Mouse (Mus musculus): ENCODE results near the gene Gm3404. TPM values are rescaled to one million over a fixed set of nuclear protein-coding genes. Genes with fewer than 3 reads are reported as not detected.
"Not testable (repeated sequence)": the region's sequence is repeated elsewhere in the genome, so short reads cannot be mapped to it uniquely, and the experiment has no call there.

The Gm3404 gene
- polyA plus RNA-seq, 1 experiment from 2014 or later: not detected

- not testable (repeated sequence) for H3K4me3 ChIP-seq; H3K27ac ChIP-seq; H3K27me3 ChIP-seq (replicated peaks); H3K4me2 ChIP-seq (replicated peaks); H3K9me3 ChIP-seq; ATAC-seq (ENCODE audit: low FRiP score, low read depth); H3K4me1 ChIP-seq; H3K36me3 ChIP-seq; H3K9ac ChIP-seq
- 69% methylated on average over 6 of the region's 6 CpGs for WGBS
These were observed 46.5 kb downstream of the Gm3404 start for GRCm38 (mm10) chr5:146571830-146572734.

GRCm38 (mm10) chr5:146572735-146573042, 47.1 kb downstream of the Gm3404 start:
- not testable (repeated sequence) for H3K4me1 ChIP-seq; H3K4me2 ChIP-seq (replicated peaks); ATAC-seq (ENCODE audit: low FRiP score, low read depth); H3K36me3 ChIP-seq; H3K9ac ChIP-seq; H3K27me3 ChIP-seq (replicated peaks); H3K4me3 ChIP-seq; H3K9me3 ChIP-seq; H3K27ac ChIP-seq
- 91% methylated on average over 4 of the region's 4 CpGs for WGBS

DNA sequence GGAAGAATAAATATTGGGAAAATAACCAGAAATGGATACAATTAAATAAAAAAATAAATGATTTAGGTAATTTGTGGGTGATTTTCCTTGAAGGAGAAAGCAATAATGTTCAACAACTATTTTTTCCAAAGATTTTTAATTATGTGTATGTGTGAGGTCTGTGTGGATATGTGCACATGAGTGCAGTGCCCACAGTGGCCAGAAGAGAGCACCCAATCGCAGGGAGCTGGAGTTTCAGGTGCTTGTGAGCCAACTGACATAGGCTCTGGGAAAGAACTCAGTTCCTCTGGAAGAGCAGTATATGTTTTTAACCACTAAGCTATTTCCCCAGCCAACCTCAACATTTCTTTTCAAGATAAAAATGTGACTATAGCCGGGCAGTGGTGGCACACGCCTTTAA, 51.1 kb downstream of the Gm3404 start:
- no peak for ATAC-seq (ENCODE audit: low FRiP score, low read depth)
- WGBS: 92% methylated on average over 3 of the region's 3 CpGs
- Histone ChIP-seq H3K4me2 (replicated peaks) (no peak overlapping the region), H3K27me3 (replicated peaks) (no peaks in the 10 kb centered on the region), H3K9ac (no peak overlapping the region), H3K4me1 (no peaks in the 10 kb centered on the region), H3K4me3 (no peak overlapping the region), H3K36me3 (no peaks in the 10 kb centered on the region), H3K9me3 (no peaks in the 10 kb centered on the region), H3K27ac (no peak overlapping the region)

Other genes with a start within 250 kb of the Gm3404 start
- 10.9 and 12.0 TPM in 2 replicates for gene Wasf3, start 140.8 kb upstream of the Gm3404 start, polyA plus RNA-seq (2016; fragmentation: Nextera tagmentation; extraction: Ambion mirVana)
- not detected in 2 replicates for gene Gm6408, start 43.8 kb upstream of the Gm3404 start, polyA plus RNA-seq (2016; fragmentation: Nextera tagmentation; extraction: Ambion mirVana)
- gene Gm6370, start 34.4 kb upstream of the Gm3404 start, polyA plus RNA-seq (2016; fragmentation: Nextera tagmentation; extraction: Ambion mirVana): not detected in 2 replicates
- not detected in 2 replicates for gene 4930449I24Rik, start 23.4 kb upstream of the Gm3404 start, polyA plus RNA-seq (2016; fragmentation: Nextera tagmentation; extraction: Ambion mirVana)
- not detected in 2 replicates for gene Gm3402, start 11.7 kb upstream of the Gm3404 start, polyA plus RNA-seq (2016; fragmentation: Nextera tagmentation; extraction: Ambion mirVana)
- not detected in 2 replicates for gene Gm3409, start 11.8 kb downstream of the Gm3404 start, polyA plus RNA-seq (2016; fragmentation: Nextera tagmentation; extraction: Ambion mirVana)
- not detected in 2 replicates for gene Gm3415, start 30.3 kb downstream of the Gm3404 start, polyA plus RNA-seq (2016; fragmentation: Nextera tagmentation; extraction: Ambion mirVana)
- 3.5 and 4.0 TPM in 2 replicates for gene Gpr12, start 59.4 kb downstream of the Gm3404 start, polyA plus RNA-seq (2016; fragmentation: Nextera tagmentation; extraction: Ambion mirVana)